Mouse (Mus musculus) kidney, embryonic 15.5 days (tissue): ENCODE data around the gene Slc51a. TPM values are rescaled to one million over a fixed set of nuclear protein-coding genes. Genes with fewer than 3 reads are reported as not detected.

Experiments
- ATAC-seq: fragments of 200-750 bp; cut with Nextera tagmentation; replicated peaks from 2 replicates; pipeline ENCODE4 v1.8.0; 2017; ENCODE audit warnings: moderate TSS enrichment; ENCODE audit not compliant: low FRiP score
- H3K27ac ChIP-seq: fragments of 300-500 bp; sonication (generic); 2 replicates; pipeline ENCODE4 v1.5.1; 2015; ENCODE audit warnings: mild to moderate bottlenecking, inconsistent platforms
- H3K27me3 ChIP-seq: fragments of 300-500 bp; sonication (generic); 2 replicates; pipeline ENCODE4 v1.6.1; 2015; ENCODE audit warnings: inconsistent platforms
- H3K36me3 ChIP-seq: fragments of 300-500 bp; sonication (generic); 2 replicates; pipeline ENCODE4 v1.6.1; 2015; ENCODE audit warnings: inconsistent platforms
- H3K4me1 ChIP-seq: fragments of 300-500 bp; sonication (generic); 2 replicates; pipeline ENCODE4 v1.6.1; 2015; ENCODE audit warnings: inconsistent platforms
- H3K4me2 ChIP-seq: fragments of 300-500 bp; sonication (generic); 2 replicates; pipeline ENCODE4 v1.6.1; 2015; ENCODE audit warnings: moderate library complexity, mild to moderate bottlenecking, inconsistent platforms
- H3K4me3 ChIP-seq: fragments of 300-500 bp; sonication (generic); replicated peaks from 2 replicates; pipeline ENCODE4 v1.5.1; 2015; ENCODE audit warnings: mild to moderate bottlenecking, inconsistent platforms
- H3K9ac ChIP-seq: fragments of 300-500 bp; sonication (generic); 2 replicates; pipeline ENCODE4 v1.6.1; 2015; ENCODE audit warnings: mild to moderate bottlenecking, inconsistent platforms
- H3K9me3 ChIP-seq: fragments of 300-500 bp; sonication (generic); replicated peaks from 2 replicates; pipeline ENCODE4 v1.6.1; 2016; ENCODE audit warnings: inconsistent platforms
- WGBS: fragments of 180-500 bp; shearing (Covaris S2); methylation state at CpG from one replicate; pipeline ENCODE4 v1.1.7; 2015; ENCODE audit warnings: mixed read lengths; 5-methylcytosine and 5-hydroxymethylcytosine counted together
- polyA plus RNA-seq: library from polyadenylated mRNA; unstranded; fragments of >200 nt; fragmentation: Nextera tagmentation; extraction: Ambion mirVana; gene quantifications from 2 replicates; pipeline ENCODE4 v1.2.1, GENCODE M21; 2015

The Slc51a gene
- polyA plus RNA-seq, 1 experiment from 2014 or later: 2.2 TPM

DNA sequence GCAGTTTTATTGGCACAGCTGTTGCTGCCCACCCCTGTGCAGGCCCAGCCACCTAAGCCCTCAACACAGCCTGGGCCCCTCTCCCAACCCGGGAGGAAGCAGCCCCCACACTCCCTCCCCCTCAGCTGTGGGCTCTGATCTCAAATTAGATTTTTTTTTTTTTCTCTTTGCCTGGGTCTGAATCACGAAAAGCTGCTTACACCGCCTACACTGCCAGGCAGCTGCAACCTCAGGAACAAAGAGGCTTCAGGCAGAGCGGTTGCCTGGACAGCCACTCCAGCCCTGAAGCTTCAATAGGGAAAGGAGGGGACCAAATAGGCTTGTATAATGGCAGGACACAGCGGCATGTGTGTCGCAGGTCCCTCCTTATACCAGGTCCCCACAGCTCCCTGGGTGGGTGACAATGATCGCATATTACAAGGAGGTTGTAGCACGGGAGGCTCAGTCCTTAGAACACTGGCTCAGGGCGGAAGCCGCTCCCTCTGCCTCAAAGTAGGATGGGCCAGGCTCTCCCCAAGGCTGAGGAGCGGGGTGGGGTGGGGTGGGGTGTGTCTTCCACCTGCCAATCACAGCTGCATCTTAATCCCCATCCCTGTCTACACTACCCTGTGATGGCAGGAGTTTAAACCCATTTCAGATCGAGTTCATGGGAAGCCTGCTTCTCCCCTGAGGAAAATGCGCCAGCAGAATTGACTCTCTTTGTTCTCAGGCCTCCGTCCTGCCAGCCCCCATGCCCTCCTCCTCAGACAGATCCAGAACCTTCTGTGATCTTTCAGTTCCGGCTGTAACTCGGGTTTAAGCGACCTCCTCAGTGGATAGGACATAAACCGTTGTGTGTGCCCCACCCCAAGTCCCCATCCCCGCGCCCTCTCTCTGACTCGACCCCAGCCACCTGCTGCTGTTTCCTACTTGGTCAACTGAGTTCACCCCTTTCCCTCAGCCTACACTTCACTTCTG, 28.6 kb upstream of the Slc51a start:
- ATAC-seq: peak; percentile 91
- Histone ChIP-seq H3K27me3 (no peaks in the 10 kb centered on the region), H3K9ac (peak overlapping the region; percentile 45), H3K4me1 (peaks cover 11% of the 10 kb centered on the region), H3K9me3 (no peaks in the 10 kb centered on the region), H3K4me2 (peak overlapping the region; percentile 54), H3K4me3 (peak overlapping the region; percentile 21; the same call in 1 of the 2 replicates), H3K27ac (peak overlapping the region; percentile 84), H3K36me3 (no peaks in the 10 kb centered on the region)
- WGBS: 16% methylated on average over 21 of the region's 21 CpGs

DNA sequence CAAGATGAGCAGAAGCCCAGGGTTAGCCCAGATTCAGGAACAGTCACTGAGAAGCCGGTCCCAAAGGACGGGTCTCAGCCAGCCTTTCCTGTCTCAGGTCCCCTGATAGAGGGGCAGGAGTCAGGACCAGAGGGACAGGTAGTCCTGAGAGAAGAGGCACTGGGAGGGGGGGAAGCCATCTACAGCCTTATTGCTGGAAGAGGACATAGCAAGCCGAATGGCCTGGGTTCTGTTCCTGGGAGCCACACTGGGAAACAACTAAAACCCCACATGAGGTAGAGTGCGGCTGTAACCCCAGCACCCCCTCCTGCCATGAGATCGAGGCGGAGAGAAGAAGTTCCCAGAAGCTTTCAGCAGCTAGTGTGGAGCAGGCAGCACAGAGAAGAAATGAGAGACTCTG, 26.3 kb upstream of the Slc51a start:
- WGBS: 95% methylated on average over 6 of the region's 6 CpGs
- H3K27ac ChIP-seq: no peak overlapping the region
- H3K9ac ChIP-seq: no peak overlapping the region
- no peak overlapping the region for H3K4me3 ChIP-seq
- no peak for ATAC-seq
- H3K4me1 ChIP-seq: peaks cover 11% of the 10 kb centered on the region
- no peak overlapping the region for H3K4me2 ChIP-seq
- no peaks in the 10 kb centered on the region for H3K9me3 ChIP-seq
- H3K36me3 ChIP-seq: no peaks in the 10 kb centered on the region
- no peaks in the 10 kb centered on the region for H3K27me3 ChIP-seq

DNA sequence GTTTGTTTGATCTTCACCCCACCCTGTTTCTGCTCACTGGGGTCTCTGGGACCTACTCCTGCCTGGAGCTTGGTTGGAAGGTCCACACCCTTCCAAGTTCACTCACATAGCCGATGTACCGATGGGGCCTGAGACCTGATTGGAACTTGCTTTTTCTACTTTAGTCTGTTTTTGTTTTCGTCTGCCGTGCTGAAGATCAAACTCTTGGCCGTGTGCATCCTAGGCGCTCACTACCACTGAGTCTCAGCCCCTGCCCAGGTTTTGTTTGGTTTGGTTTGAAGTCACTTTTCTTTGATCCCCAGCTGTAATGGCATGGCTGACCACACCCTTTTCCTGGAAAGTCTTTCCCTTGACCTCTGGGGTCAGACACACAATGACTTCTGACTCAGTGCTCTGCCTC, 25.7 kb upstream of the Slc51a start:
- H3K27me3 ChIP-seq: no peaks in the 10 kb centered on the region
- no peaks in the 10 kb centered on the region for H3K9me3 ChIP-seq
- H3K36me3 ChIP-seq: no peaks in the 10 kb centered on the region
- H3K9ac ChIP-seq: no peak overlapping the region
- no peak overlapping the region for H3K4me2 ChIP-seq
- WGBS: 92% methylated on average over 6 of the region's 6 CpGs
- H3K4me1 ChIP-seq: peaks cover 11% of the 10 kb centered on the region
- no peak overlapping the region for H3K27ac ChIP-seq
- no peak for ATAC-seq
- no peak overlapping the region for H3K4me3 ChIP-seq

DNA sequence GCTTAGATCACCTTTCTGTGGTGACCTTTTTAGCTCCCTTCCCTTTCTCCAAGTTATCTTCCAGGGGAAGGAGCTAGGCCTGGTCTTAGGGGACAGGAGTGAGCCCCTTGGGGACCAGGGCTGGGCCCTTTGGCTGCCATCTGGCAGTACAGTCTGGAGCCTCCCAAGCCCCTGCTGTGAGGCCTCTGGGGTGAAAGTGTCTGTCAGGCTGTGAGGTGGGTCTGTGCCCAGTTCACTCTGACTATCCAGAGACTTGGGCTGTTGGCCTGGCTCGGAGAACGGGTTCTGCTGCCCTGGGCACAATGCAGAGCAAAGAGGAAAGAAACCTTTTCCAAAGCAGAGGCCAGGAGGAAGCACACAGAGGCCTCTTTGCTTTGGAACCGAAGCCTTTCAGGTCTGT, 25.2 kb upstream of the Slc51a start:
- Histone ChIP-seq H3K27me3 (no peaks in the 10 kb centered on the region), H3K4me1 (peaks cover 11% of the 10 kb centered on the region), H3K4me2 (no peak overlapping the region), H3K9me3 (no peaks in the 10 kb centered on the region), H3K27ac (no peak overlapping the region), H3K36me3 (no peaks in the 10 kb centered on the region), H3K4me3 (no peak overlapping the region), H3K9ac (no peak overlapping the region)
- ATAC-seq: no peak
- 71% methylated on average over 3 of the region's 3 CpGs for WGBS

DNA sequence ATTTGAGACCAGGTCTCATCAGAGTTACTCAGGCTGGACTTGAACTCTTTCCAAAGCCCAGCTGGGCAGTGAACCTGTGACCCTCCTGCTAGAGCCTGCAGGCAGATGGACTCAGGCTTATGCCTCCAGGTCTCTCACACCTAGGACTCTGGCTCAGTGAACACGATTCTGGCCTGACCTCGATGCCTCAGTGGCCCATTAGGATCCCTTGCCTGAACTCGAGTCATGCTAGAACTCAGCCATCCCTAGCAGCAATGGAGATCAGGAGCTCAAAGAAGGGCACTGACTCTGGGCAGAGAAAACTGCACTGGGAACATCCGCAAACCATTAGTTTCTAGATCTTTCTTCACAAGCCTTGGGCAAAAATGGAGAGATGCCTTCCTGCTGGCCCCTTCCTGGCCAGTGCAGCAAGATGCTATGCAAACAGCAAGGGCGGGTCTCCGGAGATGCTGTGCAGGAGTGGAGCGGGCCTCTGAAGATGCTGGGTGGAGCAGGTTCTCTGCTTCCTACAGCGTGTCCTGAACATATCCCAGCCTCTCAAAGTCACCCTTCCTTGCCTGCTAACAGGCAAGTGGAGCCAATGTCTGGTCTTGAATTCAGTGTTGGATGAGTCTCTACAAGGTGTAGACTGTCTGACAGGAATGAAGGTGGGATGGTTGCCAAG, 24.3 kb upstream of the Slc51a start:
- Histone ChIP-seq H3K9me3 (no peaks in the 10 kb centered on the region), H3K4me2 (no peak overlapping the region), H3K36me3 (no peaks in the 10 kb centered on the region), H3K27me3 (no peaks in the 10 kb centered on the region), H3K9ac (no peak overlapping the region), H3K4me3 (no peak overlapping the region), H3K27ac (no peak overlapping the region), H3K4me1 (peaks cover 11% of the 10 kb centered on the region)
- no peak for ATAC-seq
- WGBS: 93% methylated on average over 8 of the region's 8 CpGs

DNA sequence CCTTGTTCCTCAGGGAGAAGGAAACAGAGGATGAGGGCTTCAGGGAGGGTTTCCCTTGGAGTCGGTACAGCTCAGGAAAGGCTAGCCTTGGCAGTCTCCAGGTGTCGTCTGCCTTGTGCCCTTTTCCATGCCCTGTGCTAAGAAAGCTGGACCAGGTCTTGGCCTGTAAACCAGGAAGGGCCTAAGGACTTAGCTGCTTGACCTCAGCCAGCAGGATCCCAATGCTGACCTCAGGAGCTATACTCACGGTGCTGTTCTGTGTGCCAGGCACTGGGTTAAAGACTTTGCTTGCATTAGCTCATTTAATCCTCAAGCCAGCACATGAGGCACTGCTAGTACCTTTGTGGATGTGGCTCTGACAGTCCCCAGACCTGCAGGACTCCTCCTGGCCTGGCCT, 23.7 kb upstream of the Slc51a start:
- Histone ChIP-seq H3K4me1 (peaks cover 7% of the 10 kb centered on the region), H3K9me3 (no peaks in the 10 kb centered on the region), H3K27ac (no peak overlapping the region), H3K36me3 (no peaks in the 10 kb centered on the region), H3K4me2 (no peak overlapping the region), H3K9ac (no peak overlapping the region), H3K27me3 (no peaks in the 10 kb centered on the region), H3K4me3 (no peak overlapping the region)
- 74% methylated on average over 3 of the region's 3 CpGs for WGBS
- no peak for ATAC-seq

DNA sequence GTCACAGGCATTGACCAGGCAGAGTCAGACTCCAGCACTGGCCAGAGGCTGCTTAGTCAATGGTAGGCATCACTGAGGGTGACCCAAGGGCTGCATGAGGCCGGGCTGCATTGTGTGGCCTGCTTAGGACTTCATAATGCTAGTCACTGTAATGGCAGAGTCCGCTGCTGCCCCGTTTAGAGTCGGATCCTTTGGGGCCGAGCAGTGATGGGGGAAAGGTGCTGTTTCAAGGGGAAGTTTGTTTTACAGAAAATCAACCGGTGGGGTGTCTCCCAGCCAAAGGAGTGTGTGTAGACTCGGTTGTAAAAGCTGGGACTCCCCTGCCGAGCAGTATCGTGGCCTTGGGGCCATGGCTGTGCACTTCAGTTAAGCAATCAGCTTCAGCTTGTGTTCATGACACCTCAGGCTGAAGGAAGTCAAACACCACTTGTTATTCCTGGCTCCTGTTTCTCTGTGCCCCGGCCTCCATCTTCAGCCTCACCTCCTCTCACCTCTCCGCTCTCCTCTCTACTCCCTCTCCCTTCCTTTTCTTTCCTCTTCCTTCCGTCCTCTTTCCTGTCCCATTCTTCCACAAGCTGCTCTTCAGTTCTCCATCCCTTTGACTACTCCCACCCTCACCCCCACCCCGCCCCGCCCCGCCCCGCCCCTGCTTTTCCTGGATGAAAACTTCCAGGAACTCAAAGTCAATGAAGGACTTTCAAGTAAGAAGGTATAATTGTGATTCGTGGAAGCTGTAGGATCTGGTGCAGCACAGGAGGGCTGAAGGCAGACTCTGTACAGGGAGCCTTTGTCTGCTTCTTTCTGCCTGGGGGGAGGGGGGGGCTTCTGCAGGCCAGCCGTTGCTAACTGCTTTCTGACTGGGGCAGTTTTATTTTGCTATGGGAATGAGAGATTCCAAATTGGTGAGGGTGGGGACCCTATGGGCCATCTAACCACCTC, 23.0 kb upstream of the Slc51a start:
- H3K36me3 ChIP-seq: no peaks in the 10 kb centered on the region
- no peaks in the 10 kb centered on the region for H3K27me3 ChIP-seq
- H3K4me3 ChIP-seq: no peak overlapping the region
- H3K4me1 ChIP-seq: peaks cover under 1% of the 10 kb centered on the region; the same call in 1 of the 2 replicates
- 55% methylated on average over 18 of the region's 18 CpGs for WGBS
- no peaks in the 10 kb centered on the region for H3K9me3 ChIP-seq
- H3K4me2 ChIP-seq: no peak overlapping the region
- H3K9ac ChIP-seq: no peak overlapping the region
- H3K27ac ChIP-seq: no peak overlapping the region
- no peak for ATAC-seq

DNA sequence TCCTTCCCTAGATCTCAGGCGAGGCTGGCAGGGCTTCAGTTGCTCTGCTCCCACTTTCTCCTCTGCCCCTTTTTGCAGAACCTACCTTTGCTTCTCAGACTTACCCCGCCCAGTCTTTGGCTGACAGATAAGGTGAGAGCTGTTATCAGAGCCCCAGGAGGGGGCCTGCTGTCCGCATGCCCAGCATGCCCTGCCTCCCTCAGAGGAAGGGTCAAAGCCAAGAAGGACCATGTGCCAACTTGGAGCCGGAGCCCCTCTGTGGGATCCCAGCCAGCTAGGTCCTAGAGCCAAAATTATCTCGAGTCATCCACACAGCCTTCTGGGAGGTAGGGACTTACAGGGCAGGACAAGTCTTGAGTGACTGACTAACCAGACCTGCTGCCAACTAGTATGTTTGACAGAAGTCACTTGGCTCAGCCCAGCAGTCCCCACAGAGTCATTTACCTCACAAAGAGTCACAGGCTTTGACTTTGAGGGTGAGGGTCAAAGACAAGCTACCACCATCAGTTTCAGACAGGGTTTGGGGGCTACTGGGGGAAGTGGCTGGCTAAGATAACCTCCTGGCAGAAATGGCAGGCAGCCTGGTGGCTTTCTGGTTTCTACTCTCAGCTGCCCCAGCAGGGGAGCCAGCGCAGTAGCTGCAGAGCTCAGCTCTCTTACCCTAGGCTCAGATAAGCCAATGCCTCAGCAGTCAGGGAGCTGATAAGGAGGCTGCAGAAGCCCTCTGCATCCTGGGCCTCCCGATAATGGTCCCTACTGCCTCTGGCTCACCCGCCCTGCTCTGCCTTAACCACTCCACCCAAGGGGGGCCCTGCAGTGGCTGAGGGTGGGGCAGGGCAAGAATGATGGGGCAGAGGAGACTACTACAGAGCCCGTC, 21.6 kb upstream of the Slc51a start:
- Histone ChIP-seq H3K36me3 (no peaks in the 10 kb centered on the region), H3K9ac (no peak overlapping the region), H3K4me2 (no peak overlapping the region), H3K4me3 (no peak overlapping the region), H3K27ac (no peak overlapping the region), H3K9me3 (no peaks in the 10 kb centered on the region), H3K4me1 (no peaks in the 10 kb centered on the region), H3K27me3 (no peaks in the 10 kb centered on the region)
- ATAC-seq: peak; percentile 92
- 65% methylated on average over 9 of the region's 9 CpGs for WGBS

DNA sequence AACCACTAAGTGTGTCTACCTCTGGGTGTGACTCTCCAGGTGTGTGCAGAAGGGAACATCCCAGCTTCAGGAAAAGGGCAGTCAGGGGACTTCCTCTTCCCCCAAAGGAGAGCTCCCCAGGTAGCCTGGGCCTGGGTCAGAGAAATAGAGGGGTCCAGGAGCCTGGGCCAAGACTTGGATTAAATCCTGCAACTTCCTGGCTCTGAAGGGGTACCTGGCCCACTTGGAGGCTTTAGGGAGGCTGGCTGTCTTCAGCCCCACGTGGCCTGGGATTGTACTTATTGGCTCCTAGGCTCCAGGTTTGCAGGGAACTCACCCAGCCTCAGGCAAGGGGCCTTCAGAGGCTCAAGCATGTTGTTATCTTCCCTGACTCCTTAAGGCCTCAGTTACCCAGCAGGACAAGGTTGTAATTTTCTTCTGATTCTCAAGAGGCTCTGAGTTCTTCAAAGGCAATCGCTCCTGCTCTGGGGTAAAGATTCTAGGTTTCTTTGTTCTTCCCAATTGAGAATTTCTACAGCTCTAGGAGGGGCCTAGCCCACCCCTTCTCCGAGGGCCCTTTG, 20.9 kb upstream of the Slc51a start:
- Histone ChIP-seq H3K36me3 (no peaks in the 10 kb centered on the region), H3K27me3 (no peaks in the 10 kb centered on the region), H3K4me3 (no peak overlapping the region), H3K27ac (no peak overlapping the region), H3K9ac (no peak overlapping the region), H3K4me1 (0 out of 2 replicates have a peak, but pooled peaks cover under 1% of the 10 kb centered on the region), H3K4me2 (no peak overlapping the region), H3K9me3 (no peaks in the 10 kb centered on the region)
- no peak for ATAC-seq
- WGBS: 42% methylated on average over 3 of the region's 3 CpGs

DNA sequence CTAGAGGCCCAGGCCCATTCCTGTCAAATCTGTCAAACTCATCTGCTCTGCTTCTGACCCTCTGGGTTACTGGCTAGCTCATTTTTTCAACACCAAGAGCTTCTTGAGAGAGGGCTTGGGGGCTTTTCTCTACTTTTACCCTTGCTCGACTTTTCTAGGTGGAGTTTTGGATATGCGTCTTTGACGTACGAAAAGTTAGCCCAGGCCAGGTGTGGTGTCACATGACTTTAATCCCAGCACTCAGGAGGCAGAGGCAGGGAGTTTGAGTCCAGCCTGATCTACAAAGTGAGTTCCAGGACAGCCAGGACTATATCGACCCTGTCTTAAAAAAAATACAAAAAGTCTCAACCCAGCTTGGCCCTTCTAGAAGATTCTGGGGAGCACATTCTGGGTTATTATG, 20.4 kb upstream of the Slc51a start:
- Histone ChIP-seq H3K4me3 (no peak overlapping the region), H3K27ac (no peak overlapping the region), H3K9ac (no peak overlapping the region), H3K9me3 (no peaks in the 10 kb centered on the region), H3K27me3 (no peaks in the 10 kb centered on the region), H3K4me1 (0 out of 2 replicates have a peak, but pooled peaks cover 2% of the 10 kb centered on the region), H3K4me2 (no peak overlapping the region), H3K36me3 (no peaks in the 10 kb centered on the region)
- WGBS: 91% methylated on average over 5 of the region's 5 CpGs
- no peak for ATAC-seq

DNA sequence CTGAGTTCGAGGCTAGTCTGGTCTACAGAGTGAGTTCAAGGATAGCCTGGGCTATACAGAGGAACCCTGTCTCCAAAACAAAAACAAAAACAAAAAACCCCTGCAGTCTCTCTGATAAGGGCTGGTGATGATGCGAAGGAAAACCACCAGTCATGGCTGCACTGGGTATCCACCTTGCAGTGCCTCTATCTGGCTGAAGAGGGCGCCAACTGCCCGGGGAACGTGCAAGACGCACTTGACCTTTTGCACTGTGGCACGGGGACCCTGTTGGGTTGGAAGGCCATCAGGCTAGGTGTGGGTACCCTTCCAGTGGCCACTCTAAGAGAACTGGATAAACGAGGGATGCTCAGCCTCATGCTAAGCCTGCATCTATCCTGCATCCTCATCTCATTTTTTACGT, 19.7 kb upstream of the Slc51a start:
- Histone ChIP-seq H3K4me2 (no peak overlapping the region), H3K4me1 (0 out of 2 replicates have a peak, but pooled peaks cover 2% of the 10 kb centered on the region), H3K27me3 (no peaks in the 10 kb centered on the region), H3K36me3 (no peaks in the 10 kb centered on the region), H3K4me3 (no peak overlapping the region), H3K9me3 (no peaks in the 10 kb centered on the region), H3K27ac (no peak overlapping the region), H3K9ac (no peak overlapping the region)
- WGBS: 24% methylated on average over 9 of the region's 9 CpGs
- ATAC-seq: no peak
